Comparison of ENCODE assay signal across 18 mouse cellular contexts in the genomic region with DNA sequence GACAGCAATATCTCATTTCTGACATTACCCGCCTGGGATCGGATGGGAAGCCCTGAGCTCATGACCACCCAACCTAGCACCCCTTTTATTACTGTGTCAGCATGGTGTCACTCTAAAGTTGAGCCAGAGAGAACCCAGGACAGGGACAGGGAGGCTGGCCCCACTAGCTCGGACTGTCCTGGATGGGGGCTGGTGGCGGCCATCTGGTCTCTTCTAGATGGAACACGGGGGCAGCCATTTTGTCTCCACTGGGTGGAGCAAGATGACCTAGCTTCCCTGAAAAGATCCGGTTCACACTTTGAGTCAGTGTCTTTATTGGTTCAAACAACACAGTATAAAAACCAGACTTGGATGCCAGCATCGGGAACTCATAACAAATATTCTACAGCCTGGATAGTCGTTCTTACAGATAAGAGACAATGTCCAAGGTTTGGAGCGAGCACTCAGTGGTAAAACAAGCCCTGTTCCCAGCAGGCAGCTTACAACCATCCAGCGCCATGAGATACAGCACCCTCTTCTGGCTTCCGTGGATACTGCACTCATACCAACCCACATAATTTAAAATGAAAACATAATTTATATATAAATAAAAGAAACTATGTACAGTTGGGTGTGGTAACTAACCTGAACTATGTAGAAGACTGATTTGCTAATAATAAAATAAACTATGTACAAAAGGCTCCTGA. TPM values are rescaled to one million over a fixed set of nuclear protein-coding genes. Genes with fewer than 3 reads are reported as not detected.
DNase-seq lines count a peak whose midpoint lies in the region; ATAC-seq and TF ChIP-seq lines count a peak whose summit lies in the region.
"Had no signal": no experiment of that assay in that cellular context is flagged by ENCODE, and none has a peak within 500 bp of the region (broad histone marks: within the 10 kb centered on the region; RNA-seq: fewer than 3 reads in every experiment).

No protein-coding gene starts in this region.

- H3K27me3 ChIP-seq in forebrain, postnatal 0 days (ENCODE audit: insufficient read depth, low read length) = no peaks in the 10 kb centered on the region
- H3K27me3 ChIP-seq in forebrain, embryonic 14.5 days (replicated peaks; ENCODE audit: control insufficient read depth, insufficient read depth, low read length) = no peaks in the 10 kb centered on the region
- H3K27me3 ChIP-seq in liver, adult 2 months (ENCODE audit: control insufficient read depth, insufficient read depth, low read length) = no peaks in the 10 kb centered on the region
- no peaks in the 10 kb centered on the region for H3K27me3 ChIP-seq in E14TG2a.4 (ENCODE audit: insufficient read depth, low read length)
- H3K27me3 ChIP-seq: heart, embryonic 13.5 days; liver, embryonic 13.5 days had no signal

- no peaks in the 10 kb centered on the region for H3K4me1 ChIP-seq in forebrain, postnatal 0 days (ENCODE audit: insufficient read depth)
- H3K4me1 ChIP-seq in forebrain, embryonic 14.5 days (ENCODE audit: control insufficient read depth, insufficient read depth, low read length) = no peaks in the 10 kb centered on the region
- H3K4me1 ChIP-seq in liver, adult 2 months (ENCODE audit: control insufficient read depth, insufficient read depth, low read length) = peaks cover 9% of the 10 kb centered on the region; the same call in 1 of the 2 replicates
- peaks cover 47% of the 10 kb centered on the region for H3K4me1 ChIP-seq in E14TG2a.4 (replicated peaks; ENCODE audit: low read depth, low read length)
- H3K4me1 ChIP-seq: heart, embryonic 13.5 days had no signal

- H3K9ac ChIP-seq in forebrain, postnatal 0 days = no peak overlapping the region
- H3K9ac ChIP-seq in forebrain, embryonic 14.5 days (ENCODE audit: low read length) = no peak overlapping the region
- no peak overlapping the region for H3K9ac ChIP-seq in liver, adult 2 months (ENCODE audit: low read depth, low read length)
- H3K9ac ChIP-seq: heart, embryonic 13.5 days; liver, embryonic 13.5 days had no signal

- no peaks in the 10 kb centered on the region for H3K9me3 ChIP-seq in forebrain, postnatal 0 days (ENCODE audit: low read length)
- no peaks in the 10 kb centered on the region for H3K9me3 ChIP-seq in forebrain, embryonic 14.5 days (replicated peaks; ENCODE audit: control insufficient read depth, low read length)
- peaks cover 33% of the 10 kb centered on the region for H3K9me3 ChIP-seq in E14TG2a.4 (ENCODE audit: low read length)
- H3K9me3 ChIP-seq: heart, embryonic 13.5 days; liver, embryonic 13.5 days had no signal

- no peak for DNase-seq in forebrain, postnatal 0 days
- no peak for DNase-seq in forebrain, embryonic 14.5 days (ENCODE audit: low spot score)
- DNase-seq in liver, adult 2 months (ENCODE audit: extremely low read depth, low read depth, low spot score) = peak; percentile 23
- DNase-seq in liver (no peak), ZHBTc4 (ENCODE audit: low read depth, low spot score) (peak; percentile 87)
- no peak for DNase-seq in B cell, adult 2 months
- DNase-seq in spleen, postnatal 4 days (ENCODE audit: low spot score in 2 of 2) = no peak
- DNase-seq: cerebellum, adult 9-11 months; gastrocnemius, postnatal 14 days; kidney, adult 8-10 months; liver, embryonic 13.5 days had no signal

- no peaks in the 10 kb centered on the region for H3K36me3 ChIP-seq in forebrain, postnatal 0 days (ENCODE audit: insufficient read depth)
- no peaks in the 10 kb centered on the region for H3K36me3 ChIP-seq in forebrain, embryonic 14.5 days (ENCODE audit: control insufficient read depth, insufficient read depth, low read length)
- H3K36me3 ChIP-seq in liver, adult 2 months (ENCODE audit: control insufficient read depth, insufficient read depth, low read length) = no peaks in the 10 kb centered on the region
- H3K36me3 ChIP-seq in E14TG2a.4 (ENCODE audit: insufficient read depth, low read length) = peaks cover 32% of the 10 kb centered on the region
- H3K36me3 ChIP-seq: heart, embryonic 13.5 days; hindbrain, embryonic 10.5 days; liver, embryonic 13.5 days had no signal

- no peaks in the 10 kb centered on the region for H3K79me2 ChIP-seq in liver, adult 2 months (ENCODE audit: control insufficient read depth, insufficient read depth, low read length)

- no peak for ATAC-seq in forebrain, postnatal 0 days
- no peak for ATAC-seq in forebrain, embryonic 14.5 days

- no peak overlapping the region for H3K4me2 ChIP-seq in forebrain, postnatal 0 days (ENCODE audit: low read depth)
- no peak overlapping the region for H3K4me2 ChIP-seq in forebrain, embryonic 14.5 days (ENCODE audit: low read length)
- H3K4me2 ChIP-seq: heart, embryonic 13.5 days; liver, embryonic 13.5 days had no signal

- no peak overlapping the region for H3K27ac ChIP-seq in forebrain, postnatal 0 days (ENCODE audit: low read depth, low read length)
- H3K27ac ChIP-seq in forebrain, embryonic 14.5 days (ENCODE audit: low read depth, low read length) = no peak overlapping the region
- H3K27ac ChIP-seq in liver, adult 2 months (replicated peaks; ENCODE audit: insufficient read depth, low read depth, low read length) = no peak overlapping the region
- H3K27ac ChIP-seq: heart, embryonic 13.5 days; hindbrain, embryonic 10.5 days; liver, embryonic 13.5 days had no signal

- H3K4me3 ChIP-seq in forebrain, postnatal 0 days (ENCODE audit: low read depth, low read length) = no peak overlapping the region
- H3K4me3 ChIP-seq in forebrain, embryonic 14.5 days (ENCODE audit: low read depth, low read length) = no peak overlapping the region
- no peak overlapping the region for H3K4me3 ChIP-seq in liver, adult 2 months (ENCODE audit: insufficient read depth, low read depth, low read length)
- peak overlapping the region; percentile 73 for H3K4me3 ChIP-seq in E14TG2a.4 (replicated peaks; ENCODE audit: low read length)
- H3K4me3 ChIP-seq: erythroblast, embryonic 14.5 days; heart, embryonic 13.5 days; hindbrain, embryonic 10.5 days; liver, embryonic 13.5 days; megakaryocyte, embryonic 14.5 days had no signal

- 94% methylated on average over 11 of the region's 11 CpGs for WGBS in forebrain, postnatal 0 days
- 93% methylated on average over 11 of the region's 11 CpGs for WGBS in forebrain, embryonic 14.5 days
- 96% methylated on average over 11 of the region's 11 CpGs for WGBS in liver, adult 2 months

- TF ChIP-seq POLR2A in liver, adult 2 months (IDR thresholded peaks at IDR 0.05; ENCODE audit: extremely low read depth, insufficient read depth, low read length) = no peak

- TF ChIP-seq CTCF in forebrain, postnatal 0 days (IDR thresholded peaks at IDR 0.05; ENCODE audit: low read depth) = peak; percentile 31
- peak; percentile 43; the same call in 1 of the 2 replicates for TF ChIP-seq CTCF in liver, adult 2 months (IDR thresholded peaks at IDR 0.05; ENCODE audit: low read depth, low read length)
- peak; percentile 89 for TF ChIP-seq CTCF in E14TG2a.4 (conservative IDR thresholded peaks at IDR 0.05; ENCODE audit: low read length)

RNA-seq across cellular contexts. Expression of gene 4930539E08Rik, which starts 18.9 kb away (rescaled TPM):
- total RNA-seq in forebrain, postnatal 0 days (2014; rRNA removed) = 3.3 and 4.1 TPM in 2 replicates
- 1.8 and 2.1 TPM in 2 replicates for polyA plus RNA-seq in forebrain, postnatal 0 days (2015; fragmentation: Nextera tagmentation; extraction: Ambion mirVana)
- 0.50 and 0.62 TPM in 2 replicates for polyA plus RNA-seq in forebrain, embryonic 14.5 days (2014; fragmentation: Nextera tagmentation; extraction: Ambion mirVana)
- 0.09 and 0.47 TPM in 2 replicates for total RNA-seq in liver, adult 2 months (2014; rRNA removed)
- 0.10 and 0.11 TPM in 2 replicates for polyA plus RNA-seq in liver, adult 2 months (2012; rRNA removed)
- total RNA-seq: adrenal gland, adult 18-20 months had no signal
- polyA plus RNA-seq: erythroblast, embryonic 14.5 days had no signal

RNA-seq across cellular contexts. Expression of gene Pnpla1, which starts 38.0 kb away (rescaled TPM):
- total RNA-seq in forebrain, postnatal 0 days (2014; rRNA removed) = not detected in 2 replicates
- polyA plus RNA-seq in forebrain, postnatal 0 days (2015; fragmentation: Nextera tagmentation; extraction: Ambion mirVana) = 0.04 TPM in 1 of 2 replicates, not detected in the other
- not detected in 2 replicates for polyA plus RNA-seq in forebrain, embryonic 14.5 days (2014; fragmentation: Nextera tagmentation; extraction: Ambion mirVana)
- not detected in 2 replicates for total RNA-seq in liver, adult 2 months (2014; rRNA removed)
- polyA plus RNA-seq in liver, adult 2 months (2012; rRNA removed) = not detected in 2 replicates
- polyA plus RNA-seq: erythroblast, embryonic 14.5 days; heart, embryonic 13.5 days; hindbrain, embryonic 10.5 days; liver, embryonic 13.5 days had no signal

RNA-seq across cellular contexts. Expression of gene Pxt1, which starts 47.4 kb away (rescaled TPM):
- total RNA-seq in forebrain, postnatal 0 days (2014; rRNA removed) = not detected in 2 replicates
- not detected in 2 replicates for polyA plus RNA-seq in forebrain, postnatal 0 days (2015; fragmentation: Nextera tagmentation; extraction: Ambion mirVana)
- polyA plus RNA-seq in forebrain, embryonic 14.5 days (2014; fragmentation: Nextera tagmentation; extraction: Ambion mirVana) = not detected in 2 replicates
- not detected in 2 replicates for total RNA-seq in liver, adult 2 months (2014; rRNA removed)
- not detected in 2 replicates for polyA plus RNA-seq in liver, adult 2 months (2012; rRNA removed)
- total RNA-seq: adrenal gland, adult 18-20 months; gastrocnemius, postnatal 14 days; layer of hippocampus, adult 18-20 months had no signal

RNA-seq across cellular contexts. Expression of gene Kctd20, which starts 55.5 kb away (rescaled TPM):
- 69.2 and 77.3 TPM in 2 replicates for total RNA-seq in forebrain, postnatal 0 days (2014; rRNA removed)
- 63.4 and 72.9 TPM in 2 replicates for polyA plus RNA-seq in forebrain, postnatal 0 days (2015; fragmentation: Nextera tagmentation; extraction: Ambion mirVana)
- polyA plus RNA-seq in forebrain, embryonic 14.5 days (2014; fragmentation: Nextera tagmentation; extraction: Ambion mirVana) = 84.4 and 99.1 TPM in 2 replicates
- total RNA-seq in liver, adult 2 months (2014; rRNA removed) = 22.3 and 24.0 TPM in 2 replicates
- 17.9 and 18.9 TPM in 2 replicates for polyA plus RNA-seq in liver, adult 2 months (2012; rRNA removed)

Comparison
In these comparisons a context has a peak if more than half of its experiments do, and no peak if none do; other contexts are left out.
1. DNase-seq: peak in liver, adult 2 months (single experiment) and ZHBTc4 (single experiment); none in forebrain, postnatal 0 days (single experiment), forebrain, embryonic 14.5 days (single experiment), liver (single experiment), B cell, adult 2 months (0 of 2) and spleen, postnatal 4 days (0 of 2).
2. CTCF ChIP-seq: peak in every context shown above with its lines; median percentile 89 in E14TG2a.4; 43 in liver, adult 2 months; 31 in forebrain, postnatal 0 days.